Mouse (Mus musculus) embryonic facial prominence, embryonic 13.5 days (tissue): ENCODE results near the gene Med11. TPM values are rescaled to one million over a fixed set of nuclear protein-coding genes. Genes with fewer than 3 reads are reported as not detected.
"Not testable (repeated sequence)": the region's sequence is repeated elsewhere in the genome, so short reads cannot be mapped to it uniquely, and the experiment has no call there.

ENCODE experiments used
- ATAC-seq: fragments of 200-750 bp; cut with Nextera tagmentation; 2 replicates; pipeline ENCODE4 v1.8.0; 2017; ENCODE audit warnings: low read depth; ENCODE audit not compliant: insufficient number of reproducible peaks, insufficient read depth, low FRiP score, low TSS enrichment
- H3K27ac ChIP-seq: fragments of 300-500 bp; sonication (generic); 2 replicates; pipeline ENCODE4 v1.5.1; 2015; ENCODE audit warnings: moderate library complexity, mild to moderate bottlenecking, inconsistent platforms
- H3K27me3 ChIP-seq: fragments of 300-500 bp; sonication (generic); 2 replicates; pipeline ENCODE4 v1.6.1; 2015; ENCODE audit warnings: mild to moderate bottlenecking, inconsistent platforms
- H3K36me3 ChIP-seq: fragments of 300-500 bp; sonication (generic); 2 replicates; pipeline ENCODE4 v1.6.1; 2015; ENCODE audit warnings: mild to moderate bottlenecking, inconsistent platforms
- H3K4me1 ChIP-seq: fragments of 300-500 bp; sonication (generic); 2 replicates; pipeline ENCODE4 v1.6.1; 2015; ENCODE audit warnings: inconsistent platforms
- H3K4me2 ChIP-seq: fragments of 300-500 bp; sonication (generic); 2 replicates; pipeline ENCODE4 v1.6.1; 2015; ENCODE audit warnings: moderate library complexity, mild to moderate bottlenecking, inconsistent platforms
- H3K4me3 ChIP-seq: fragments of 300-500 bp; sonication (generic); 2 replicates; pipeline ENCODE4 v1.5.1; 2015; ENCODE audit warnings: mild to moderate bottlenecking, inconsistent platforms
- H3K9ac ChIP-seq: fragments of 300-500 bp; sonication (generic); 2 replicates; pipeline ENCODE4 v1.6.1; 2015; ENCODE audit warnings: mild to moderate bottlenecking, inconsistent platforms
- H3K9me3 ChIP-seq: fragments of 300-500 bp; sonication (generic); 2 replicates; pipeline ENCODE4 v1.6.1; 2016; ENCODE audit warnings: inconsistent platforms
- WGBS: fragments of 180-500 bp; shearing (Covaris S2); methylation state at CpG from one replicate; pipeline ENCODE4 v1.1.7; 2015; ENCODE audit warnings: mixed read lengths; 5-methylcytosine and 5-hydroxymethylcytosine counted together
- polyA plus RNA-seq: library from polyadenylated mRNA; unstranded; fragments of >200 nt; fragmentation: Nextera tagmentation; extraction: Ambion mirVana; gene quantifications from 2 replicates; pipeline ENCODE4 v1.2.1, GENCODE M21; 2015

Gene Med11
- polyA plus RNA-seq, 1 experiment from 2014 or later, result 44.7 TPM

DNA sequence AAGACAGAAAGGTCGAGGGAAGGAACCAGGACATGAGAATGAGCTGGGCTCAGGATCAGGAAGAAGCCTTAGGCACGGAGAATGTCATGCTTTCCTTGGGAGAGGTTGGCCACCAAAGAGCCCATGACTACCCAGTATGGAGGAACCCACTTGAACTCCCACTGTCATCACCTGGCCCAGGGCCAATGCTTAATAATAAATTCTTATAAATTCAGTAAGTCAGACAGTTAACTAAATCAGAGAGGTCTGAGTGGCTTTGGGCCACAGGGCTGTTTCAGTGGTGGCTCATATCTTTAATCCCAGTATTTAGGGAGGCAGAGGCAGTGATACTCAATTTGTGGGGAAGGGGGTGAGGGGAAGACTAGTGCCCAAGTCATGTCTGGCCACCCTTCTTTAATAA lies 793 bp upstream of the Med11 start:
- WGBS, result 81% methylated on average over 2 of the region's 2 CpGs
- Histone ChIP-seq H3K4me3 (no peak overlapping the region), H3K4me1 (peaks cover 13% of the 10 kb centered on the region)

DNA sequence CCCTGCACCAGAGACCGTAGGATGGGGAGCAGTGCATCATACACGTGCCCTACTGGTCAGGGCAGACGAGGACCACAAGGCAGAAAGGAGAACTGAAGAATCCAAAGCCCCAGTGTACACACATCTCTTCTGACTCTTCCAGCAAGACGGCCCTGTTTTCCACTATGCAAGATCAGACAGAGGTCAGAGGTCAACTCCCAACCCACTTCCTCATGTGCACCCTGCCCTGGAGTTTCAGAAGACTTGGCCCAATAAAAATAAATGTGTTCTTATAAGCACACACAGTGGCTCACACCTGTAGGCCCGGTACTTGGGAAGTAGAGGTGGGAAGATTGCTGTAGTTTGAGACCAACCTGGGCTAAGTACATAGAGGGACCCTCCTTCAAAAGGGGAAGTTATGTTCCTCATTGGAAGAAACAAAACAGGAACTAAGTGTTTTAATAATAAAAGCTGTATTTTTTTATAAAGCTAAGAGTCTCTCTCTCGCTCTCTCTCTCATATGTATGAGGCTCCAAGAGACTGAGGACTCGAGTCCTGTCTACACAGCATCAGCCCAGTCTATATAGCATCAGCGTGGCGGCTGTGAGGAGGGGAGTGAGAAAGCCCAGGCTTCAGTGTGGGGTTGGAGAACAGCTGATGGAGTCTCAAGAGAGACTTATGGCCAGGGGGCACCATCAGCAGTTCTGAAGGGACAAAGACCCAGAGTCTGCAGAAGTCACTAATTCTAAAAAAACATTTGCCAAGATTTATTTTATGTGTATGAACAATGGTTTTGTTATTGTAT lies 1.7 kb downstream of the Med11 start:
- Histone ChIP-seq H3K27me3 (peaks cover 5% of the 10 kb centered on the region), H3K9ac (no peak overlapping the region), H3K4me1 (peaks cover 13% of the 10 kb centered on the region), H3K4me3 (no peak overlapping the region), H3K9me3 (no peaks in the 10 kb centered on the region), H3K36me3 (peaks cover 16% of the 10 kb centered on the region; the same call in 1 of the 2 replicates), H3K4me2 (peak overlapping the region; percentile 60; the same call in 1 of the 2 replicates), H3K27ac (no peak overlapping the region)
- no peak for ATAC-seq
- WGBS, result 85% methylated on average over 9 of the region's 9 CpGs

More for the DNA sequence above, 793 bp upstream of the Med11 start:
- Histone ChIP-seq H3K27ac (no peak overlapping the region), H3K4me2 (no peak overlapping the region), H3K36me3 (peaks cover 16% of the 10 kb centered on the region; the same call in 1 of the 2 replicates), H3K9me3 (no peaks in the 10 kb centered on the region), H3K27me3 (no peaks in the 10 kb centered on the region), H3K9ac (no peak overlapping the region)
- ATAC-seq, result no peak

DNA sequence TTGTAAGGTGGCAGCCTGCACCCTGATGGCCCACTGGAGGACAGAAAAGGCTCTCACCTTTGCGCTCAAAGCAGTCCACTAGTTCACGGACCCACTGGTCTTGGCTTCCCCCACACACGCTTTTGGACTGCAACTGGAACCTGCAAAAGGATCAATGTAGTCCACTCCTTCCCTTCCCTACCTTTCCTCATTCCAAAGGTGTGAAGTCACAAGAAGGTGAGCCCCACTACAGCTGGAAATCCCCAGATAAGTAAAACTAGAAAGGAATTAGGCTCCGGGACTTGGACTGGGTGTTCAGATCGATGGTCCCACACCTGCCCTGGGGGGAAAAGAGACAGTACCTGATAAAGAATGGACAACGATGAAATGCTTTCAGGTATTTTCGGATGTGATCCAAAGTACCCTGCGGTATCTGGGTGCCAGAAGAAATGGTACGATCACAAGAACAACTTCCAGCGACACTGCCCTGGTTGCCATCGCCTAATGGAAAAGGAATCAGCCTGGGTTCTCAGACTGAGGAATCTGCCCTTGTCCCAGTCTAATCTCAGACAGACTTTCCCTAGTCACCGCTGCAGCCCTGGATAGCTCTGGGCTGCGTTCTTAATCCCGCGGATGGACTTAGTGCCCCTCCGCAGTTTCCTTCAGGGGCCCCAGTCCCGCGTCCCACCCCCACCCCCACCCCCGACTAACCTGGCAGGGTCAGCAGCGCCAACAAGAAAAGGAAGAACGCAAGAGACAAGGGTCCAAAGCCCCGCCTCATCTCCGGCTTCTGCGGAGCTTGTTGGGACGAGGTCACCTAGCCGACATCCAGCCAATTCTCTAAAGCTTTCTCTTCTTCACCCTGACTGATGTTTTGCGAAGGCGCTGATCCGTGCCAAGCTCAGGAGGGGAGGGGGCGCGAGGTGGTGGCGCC lies 7.2 kb downstream of the Med11 start, which contains the start of gene Zmynd15:
TSS of gene Zmynd15 (plus strand) at position 746 of the 913 bp plus-strand sequence.
- Histone ChIP-seq H3K27me3 (peaks cover 54% of the 10 kb centered on the region), H3K27ac (no peak within 1 kb of the TSS), H3K36me3 (0 out of 2 replicates have a peak, but pooled peaks cover 6% of the 10 kb centered on the region), H3K4me2 (peak within 1 kb of the TSS; percentile 95), H3K4me3 (peak within 1 kb of the TSS; percentile 60), H3K9ac (peak within 1 kb of the TSS; percentile 77), H3K4me1 (peaks cover 14% of the 10 kb centered on the region), H3K9me3 (no peaks in the 10 kb centered on the region)
- no peak for ATAC-seq
- 17% methylated on average over 32 of the region's 32 CpGs for WGBS

DNA sequence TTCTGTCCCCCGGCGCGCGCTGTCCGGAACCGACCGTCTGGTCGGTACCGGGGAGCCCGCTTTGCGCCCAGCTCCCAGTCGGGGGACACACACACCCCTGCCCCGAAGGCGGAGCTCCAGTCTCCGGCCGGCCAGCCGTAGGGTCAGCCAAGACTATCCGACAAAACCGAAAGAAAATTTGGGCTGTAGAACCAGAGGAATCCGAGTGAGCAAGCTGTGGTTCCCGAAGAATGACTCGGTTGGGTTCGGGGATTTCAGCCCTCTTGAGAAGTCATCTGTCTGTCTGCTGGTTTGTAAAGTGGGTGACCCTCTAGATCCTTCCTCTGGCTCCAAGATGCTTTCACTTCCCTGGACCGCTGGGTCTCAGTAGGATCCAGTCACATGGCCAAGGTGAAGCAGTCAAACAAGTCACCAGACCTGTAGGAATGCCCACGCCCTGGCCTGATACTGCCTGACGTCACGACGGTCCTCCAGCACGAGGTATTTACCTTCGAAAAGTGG lies 7.9 kb downstream of the Med11 start, which contains the start of gene Cxcl16:
TSS of gene Cxcl16 (minus strand) at position 384 of the 501 bp plus-strand sequence.
- H3K4me2 ChIP-seq, result peak within 1 kb of the TSS; percentile 95
- WGBS, result 4% methylated on average over 30 of the region's 30 CpGs
- H3K9me3 ChIP-seq, result no peaks in the 10 kb centered on the region
- ATAC-seq, result no peak
- peaks cover 14% of the 10 kb centered on the region for H3K4me1 ChIP-seq
- H3K9ac ChIP-seq, result peak within 1 kb of the TSS; percentile 77
- H3K27ac ChIP-seq, result no peak within 1 kb of the TSS
- peaks cover 61% of the 10 kb centered on the region for H3K27me3 ChIP-seq
- peak within 1 kb of the TSS; percentile 60 for H3K4me3 ChIP-seq
- 0 out of 2 replicates have a peak, but pooled peaks cover 6% of the 10 kb centered on the region for H3K36me3 ChIP-seq

DNA sequence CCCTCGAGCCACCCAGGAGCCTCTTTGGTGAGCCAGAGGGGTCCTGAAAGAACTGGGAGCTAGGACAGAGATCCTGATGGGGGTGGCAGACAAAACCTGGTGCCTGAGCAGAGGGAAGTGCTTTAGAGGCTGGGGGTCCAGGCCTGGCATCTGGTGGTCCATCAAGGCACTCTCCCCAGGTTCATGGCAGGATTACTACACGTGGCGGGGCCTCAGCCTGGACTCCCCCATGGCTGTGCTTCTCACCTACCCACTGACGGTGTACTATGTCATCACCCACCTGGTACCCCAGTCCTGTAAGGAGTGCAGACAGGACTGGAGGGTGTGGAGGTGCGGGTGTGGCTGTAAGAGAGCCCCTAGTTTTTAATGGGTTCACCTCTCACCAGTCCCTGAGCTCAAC lies 12.3 kb downstream of the Med11 start:
- Histone ChIP-seq H3K4me1 (peaks cover 22% of the 10 kb centered on the region), H3K9me3 (no peaks in the 10 kb centered on the region), H3K4me2 (no peak overlapping the region), H3K9ac (no peak overlapping the region), H3K27me3 (peaks cover 69% of the 10 kb centered on the region), H3K36me3 (no peaks in the 10 kb centered on the region), H3K4me3 (no peak overlapping the region), H3K27ac (no peak overlapping the region)
- 75% methylated on average over 5 of the region's 5 CpGs for WGBS
- ATAC-seq, result peak; percentile 39; the same call in 1 of the 2 replicates

DNA sequence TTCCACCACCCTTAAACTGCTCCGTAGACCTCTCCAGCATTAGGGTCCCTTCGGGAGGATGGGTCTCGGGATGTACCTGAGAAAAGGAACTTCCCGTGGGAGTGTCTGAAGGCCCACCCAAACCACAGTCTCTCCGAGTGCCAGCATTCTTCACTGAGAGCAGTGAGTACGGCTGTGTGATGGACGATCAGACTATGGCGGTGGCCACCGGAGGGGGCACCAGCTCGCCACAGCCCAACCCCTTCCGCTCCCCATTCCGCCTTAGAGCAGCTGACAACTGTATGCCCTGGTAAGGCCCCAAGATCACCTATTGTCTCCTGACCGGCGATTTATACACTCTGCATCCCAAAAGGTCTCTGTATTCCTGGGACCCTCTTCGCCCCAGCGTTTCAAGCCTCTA lies 13.5 kb downstream of the Med11 start:
- Histone ChIP-seq H3K4me1 (peaks cover 12% of the 10 kb centered on the region), H3K36me3 (no peaks in the 10 kb centered on the region), H3K27ac (no peak overlapping the region), H3K27me3 (peaks cover 56% of the 10 kb centered on the region), H3K4me3 (peak overlapping the region; percentile 33), H3K9ac (peak overlapping the region; percentile 58), H3K9me3 (no peaks in the 10 kb centered on the region), H3K4me2 (peak overlapping the region; percentile 60)
- WGBS, result 19% methylated on average over 16 of the region's 16 CpGs
- no peak for ATAC-seq

DNA sequence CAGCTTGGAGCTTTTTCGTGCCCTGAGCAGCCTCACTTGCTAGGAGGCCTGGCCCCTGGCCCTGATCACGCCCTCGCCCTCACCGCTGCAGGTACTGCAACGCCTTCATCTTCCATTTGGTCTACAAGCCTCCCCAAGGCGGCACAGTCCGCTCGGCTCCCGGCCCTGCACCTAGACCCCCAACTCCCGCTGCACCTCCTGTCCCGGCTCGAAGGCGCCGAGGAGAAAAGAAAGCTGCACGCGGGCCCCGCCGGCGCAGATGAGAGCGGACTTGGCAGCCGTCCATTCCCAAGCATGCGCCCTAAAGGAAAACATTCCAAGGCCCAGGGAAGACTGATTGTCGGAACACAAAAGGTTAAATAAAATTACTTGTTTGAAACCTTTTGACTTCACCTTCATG lies 14.1 kb downstream of the Med11 start:
- ATAC-seq, result no peak
- H3K27me3 ChIP-seq, result peaks cover 50% of the 10 kb centered on the region
- H3K4me1 ChIP-seq, result peaks cover 12% of the 10 kb centered on the region
- H3K4me2 ChIP-seq, result peak overlapping the region; percentile 60
- H3K9me3 ChIP-seq, result no peaks in the 10 kb centered on the region
- WGBS, result 4% methylated on average over 23 of the region's 23 CpGs
- H3K4me3 ChIP-seq, result peak overlapping the region; percentile 33
- no peaks in the 10 kb centered on the region for H3K36me3 ChIP-seq
- H3K9ac ChIP-seq, result peak overlapping the region; percentile 58
- no peak overlapping the region for H3K27ac ChIP-seq

DNA sequence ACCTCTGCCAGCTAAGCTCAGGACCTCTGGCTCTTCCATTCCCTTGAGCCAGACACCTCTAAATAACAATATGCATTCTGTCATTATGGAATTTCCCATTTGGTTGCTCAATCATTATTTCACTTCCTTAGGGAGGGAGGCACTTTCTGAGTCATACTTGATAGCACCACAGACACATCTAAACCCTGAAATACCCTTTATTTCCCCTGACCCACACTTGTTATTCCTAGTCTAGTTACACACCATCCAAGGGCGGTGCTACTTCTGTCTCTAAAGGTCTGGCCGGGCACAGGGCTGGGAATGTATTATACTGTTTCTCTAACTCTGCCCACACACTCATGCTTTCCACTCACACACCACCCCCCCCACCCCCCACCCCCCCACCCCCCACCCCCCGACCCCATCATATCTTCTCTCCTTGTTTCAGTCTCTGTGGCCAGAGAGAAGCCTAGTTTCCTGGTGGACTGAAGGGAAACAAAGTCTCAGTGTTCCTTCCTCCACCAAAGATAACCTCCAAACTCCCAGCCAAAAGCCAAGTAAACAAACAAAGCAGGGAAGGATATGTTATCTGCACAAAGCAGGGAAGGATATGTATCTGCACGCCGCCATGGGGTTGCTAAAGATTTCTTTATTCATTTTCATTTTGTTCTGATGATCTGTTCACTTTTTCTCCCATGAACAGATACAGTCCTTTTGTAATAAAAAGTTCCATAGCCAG lies 16.3 kb downstream of the Med11 start:
- H3K27me3 ChIP-seq, result peaks cover 33% of the 10 kb centered on the region

DNA sequence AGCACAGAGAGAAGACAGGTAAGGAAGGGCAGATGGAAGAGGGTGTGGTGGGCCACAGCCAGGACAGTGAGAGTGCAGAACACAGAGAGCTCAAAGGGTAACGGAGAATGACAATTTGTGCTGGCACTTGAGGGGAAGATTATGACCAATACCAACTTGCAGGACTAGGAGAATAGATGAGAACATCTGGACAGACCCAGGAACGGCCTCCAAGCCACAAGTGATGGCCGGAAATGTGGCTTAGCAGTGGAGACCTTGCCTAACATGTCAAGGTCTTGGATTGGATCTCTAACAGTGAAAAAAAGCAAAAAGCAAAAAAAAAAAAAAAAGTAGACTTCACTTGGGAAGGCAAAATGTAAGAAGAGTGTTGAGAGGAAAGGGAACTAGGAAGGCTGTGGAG lies 18.0 kb downstream of the Med11 start:
- Histone ChIP-seq H3K27me3 (peaks cover 16% of the 10 kb centered on the region), H3K4me2 (no peak overlapping the region), H3K4me1 (peaks cover 12% of the 10 kb centered on the region), H3K36me3 (no peaks in the 10 kb centered on the region), H3K4me3 (no peak overlapping the region), H3K9ac (no peak overlapping the region), H3K27ac (no peak overlapping the region), H3K9me3 (no peaks in the 10 kb centered on the region)
- ATAC-seq, result no peak
- 84% methylated on average over 3 of the region's 3 CpGs for WGBS

More for the DNA sequence above, 16.3 kb downstream of the Med11 start:
- H3K4me2 ChIP-seq, result no peak overlapping the region
- H3K4me3 ChIP-seq, result no peak overlapping the region
- WGBS, result 79% methylated on average over 5 of the region's 5 CpGs
- H3K4me1 ChIP-seq, result peaks cover 12% of the 10 kb centered on the region
- no peak overlapping the region for H3K27ac ChIP-seq
- H3K9me3 ChIP-seq, result no peaks in the 10 kb centered on the region
- H3K36me3 ChIP-seq, result no peaks in the 10 kb centered on the region
- no peak for ATAC-seq
- H3K9ac ChIP-seq, result no peak overlapping the region

DNA sequence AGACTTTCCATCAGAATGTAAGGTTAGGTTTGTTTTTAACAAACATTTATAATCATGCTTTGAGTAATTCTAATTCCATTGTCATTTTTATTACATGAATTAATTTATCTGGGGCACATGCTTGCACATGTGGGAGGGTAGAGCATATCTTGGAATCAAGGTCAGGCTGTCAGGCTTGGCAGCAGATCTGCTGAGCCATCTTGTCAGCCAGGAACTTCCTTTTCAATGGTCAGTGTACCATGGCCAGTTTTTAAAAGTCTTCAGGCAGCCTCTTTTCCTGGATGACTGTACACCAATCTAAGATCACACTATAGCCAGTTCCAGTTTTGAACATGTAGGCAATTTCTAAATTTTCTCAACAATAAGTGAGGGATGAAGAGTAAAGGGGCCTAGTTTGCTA lies 21.0 kb downstream of the Med11 start:
- no peaks in the 10 kb centered on the region for H3K36me3 ChIP-seq
- no peak overlapping the region for H3K4me2 ChIP-seq
- H3K9ac ChIP-seq, result no peak overlapping the region
- no peaks in the 10 kb centered on the region for H3K4me1 ChIP-seq
- no peak overlapping the region for H3K27ac ChIP-seq
- H3K4me3 ChIP-seq, result no peak overlapping the region
- H3K9me3 ChIP-seq, result no peaks in the 10 kb centered on the region
- ATAC-seq, result no peak
- H3K27me3 ChIP-seq, result no peaks in the 10 kb centered on the region

DNA sequence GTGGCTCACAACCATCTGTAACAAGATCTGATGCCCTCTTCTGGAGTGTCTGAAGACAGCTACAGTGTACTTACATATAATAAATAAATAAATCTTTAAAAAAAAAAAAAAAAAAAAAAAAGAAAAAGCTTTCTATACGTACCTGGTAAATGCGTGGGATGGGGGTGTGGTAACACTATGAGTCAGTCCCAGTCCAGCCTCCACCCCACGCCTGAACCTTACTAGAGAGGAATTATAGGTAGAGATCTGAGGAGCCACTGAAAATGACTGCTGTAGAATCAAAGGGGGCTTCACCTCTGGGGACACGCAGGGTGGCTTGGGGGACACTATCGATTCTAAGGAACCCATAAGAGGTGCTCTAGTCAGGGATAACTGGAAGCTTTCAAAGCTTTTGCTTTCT lies 21.6 kb downstream of the Med11 start:
- 85% methylated on average over 5 of the region's 5 CpGs for WGBS

More for the DNA sequence above, 21.6 kb downstream of the Med11 start:
- H3K27me3 ChIP-seq, H3K4me2 ChIP-seq, H3K27ac ChIP-seq, H3K36me3 ChIP-seq, ATAC-seq, H3K9me3 ChIP-seq, H3K9ac ChIP-seq, H3K4me1 ChIP-seq, H3K4me3 ChIP-seq: not testable (repeated sequence)
